ENCODE assay signal across 8 mouse cellular contexts in the genomic region with DNA sequence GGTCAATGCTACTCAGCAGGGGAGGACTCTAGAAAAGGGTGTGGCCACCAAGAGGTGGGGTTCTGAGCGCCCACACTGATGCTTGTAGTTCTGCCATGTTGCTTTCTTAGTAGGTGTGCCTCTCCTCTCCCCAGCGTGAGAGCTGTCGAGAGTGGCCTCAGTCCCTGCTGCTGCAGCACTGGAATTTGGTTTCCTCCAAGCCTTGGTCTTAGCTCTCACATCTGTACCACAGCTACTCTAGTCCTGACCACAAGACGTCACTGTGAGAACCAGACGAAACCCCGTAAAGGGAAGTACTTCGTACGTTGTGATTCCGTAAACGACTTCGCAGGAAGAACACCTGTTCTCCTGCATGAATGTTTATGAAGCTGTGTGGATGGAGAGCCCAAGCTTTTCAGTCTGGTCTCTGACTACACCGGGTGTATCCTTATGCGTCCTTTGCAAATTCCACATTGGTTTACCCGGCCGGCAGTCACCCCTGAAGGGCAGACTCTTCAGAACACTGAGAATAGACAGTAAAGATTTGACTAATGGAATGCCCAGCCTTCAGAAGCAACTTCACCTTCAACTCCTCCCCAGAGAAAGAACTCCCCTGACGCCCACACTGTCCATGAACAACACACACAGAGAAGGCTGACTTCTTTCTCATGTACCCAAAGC. TPM values are rescaled to one million over a fixed set of nuclear protein-coding genes. Genes with fewer than 3 reads are reported as not detected.
DNase-seq lines count a peak whose midpoint lies in the region; ATAC-seq and TF ChIP-seq lines count a peak whose summit lies in the region.
"Had no signal": no experiment of that assay in that cellular context is flagged by ENCODE, and none has a peak within 500 bp of the region (broad histone marks: within the 10 kb centered on the region; RNA-seq: fewer than 3 reads in every experiment).

No protein-coding gene starts in this region.

- no peak for TF ChIP-seq CTCF in lung, embryonic 14.5 days (IDR thresholded peaks at IDR 0.05; ENCODE audit: low read depth)

- H3K9me3 ChIP-seq in lung, embryonic 14.5 days (ENCODE audit: low read depth, low read length), result no peaks in the 10 kb centered on the region
- H3K9me3 ChIP-seq in forebrain, embryonic 10.5 days, result no peaks in the 10 kb centered on the region

- peaks cover 4% of the 10 kb centered on the region; the same call in 1 of the 2 replicates for H3K4me1 ChIP-seq in lung, embryonic 14.5 days (ENCODE audit: insufficient read depth)
- H3K4me1 ChIP-seq in forebrain, embryonic 10.5 days, result peaks cover 14% of the 10 kb centered on the region

- 0 out of 2 replicates have a peak, but pooled peaks have one; percentile 45 for ATAC-seq in lung, embryonic 14.5 days (ENCODE audit: insufficient read depth)
- peak; percentile 98 for ATAC-seq in common myeloid progenitor, adult 5-6 weeks (replicated peaks; ENCODE audit: low read depth, poor library complexity, severe bottlenecking)
- ATAC-seq in erythroblast, adult 5-6 weeks (replicated peaks; ENCODE audit: low FRiP score, poor library complexity, severe bottlenecking), result no peak

- no peaks in the 10 kb centered on the region for H3K36me3 ChIP-seq in lung, embryonic 14.5 days (ENCODE audit: insufficient read depth)
- peaks cover 4% of the 10 kb centered on the region; the same call in 1 of the 2 replicates for H3K36me3 ChIP-seq in forebrain, embryonic 10.5 days (replicated peaks)

- H3K27ac ChIP-seq in lung, embryonic 14.5 days (ENCODE audit: low read depth), result peak overlapping the region; percentile 52; the same call in 1 of the 2 replicates
- H3K27ac ChIP-seq in forebrain, embryonic 10.5 days, result no peak overlapping the region

- DNase-seq in lung, embryonic 14.5 days, result peak; percentile 4
- no peak for DNase-seq in lung, postnatal 14 days
- DNase-seq in natural killer cell, adult 2 months (ENCODE audit: low spot score in 2 of 2), result peak; percentile 58 to 76
- no peak for DNase-seq in right cerebral cortex, postnatal 4 days
- DNase-seq in forebrain, embryonic 10.5 days (ENCODE audit: extremely low spot score, low spot score), result no peak
- DNase-seq: right cerebral cortex, postnatal 25 days had no signal

- H3K4me2 ChIP-seq in lung, embryonic 14.5 days, result no peak overlapping the region

- H3K27me3 ChIP-seq in lung, embryonic 14.5 days (ENCODE audit: insufficient read depth, low read length), result no peaks in the 10 kb centered on the region
- H3K27me3 ChIP-seq in forebrain, embryonic 10.5 days (ENCODE audit: poor library complexity, severe bottlenecking), result no peaks in the 10 kb centered on the region

- no peak overlapping the region for H3K9ac ChIP-seq in lung, embryonic 14.5 days

- H3K4me3 ChIP-seq in lung, embryonic 14.5 days (ENCODE audit: low read depth, low read length), result no peak overlapping the region
- no peak overlapping the region for H3K4me3 ChIP-seq in forebrain, embryonic 10.5 days

- WGBS in lung, embryonic 14.5 days, result 55% methylated on average over 16 of the region's 16 CpGs
- WGBS in forebrain, embryonic 10.5 days, result 89% methylated on average over 16 of the region's 16 CpGs

RNA-seq across cellular contexts. Expression of a gene that starts 53.0 kb away (rescaled TPM):
- polyA plus RNA-seq in lung, embryonic 14.5 days (2014; fragmentation: Nextera tagmentation; extraction: Ambion mirVana), result 14.8 and 16.0 TPM in 2 replicates
- 0.39 TPM in 1 of 2 replicates, not detected in the other for total RNA-seq in common myeloid progenitor, adult 5-6 weeks (2017)
- not detected in 2 replicates for total RNA-seq in erythroblast, adult 5-6 weeks (2015; ENCODE audit: low replicate concordance)
- not detected in 2 replicates for total RNA-seq in erythroblast, adult 5-6 weeks (2017; ENCODE audit: low replicate concordance)
- 14.1 and 16.7 TPM in 2 replicates for polyA plus RNA-seq in forebrain, embryonic 10.5 days (2016; fragmentation: Nextera tagmentation; extraction: Ambion mirVana)

Comparison
In these comparisons a context has a peak if more than half of its experiments do, and no peak if none do; other contexts are left out.
1. DNase-seq: peak in lung, embryonic 14.5 days (single experiment) and natural killer cell, adult 2 months (2 of 2); none in lung, postnatal 14 days (single experiment), right cerebral cortex, postnatal 4 days (single experiment) and forebrain, embryonic 10.5 days (single experiment).